Mouse (Mus musculus) embryonic fibroblast, embryonic 13.5 days (primary cell): ENCODE measurements around the gene Ctrl.

Experiments
- CTCF ChIP-seq: IDR thresholded peaks from 2 replicates; pipeline ENCODE4 v1.5.1; 2011; ENCODE audit warnings: mild to moderate bottlenecking, control low read depth, low read length, moderate library complexity, borderline replicate concordance; ENCODE audit not compliant: insufficient read depth
- POLR2A ChIP-seq: IDR thresholded peaks from 2 replicates; pipeline ENCODE4 v1.6.1; 2011; ENCODE audit warnings: low read depth, mild to moderate bottlenecking, control low read depth, low read length, moderate library complexity

DNA sequence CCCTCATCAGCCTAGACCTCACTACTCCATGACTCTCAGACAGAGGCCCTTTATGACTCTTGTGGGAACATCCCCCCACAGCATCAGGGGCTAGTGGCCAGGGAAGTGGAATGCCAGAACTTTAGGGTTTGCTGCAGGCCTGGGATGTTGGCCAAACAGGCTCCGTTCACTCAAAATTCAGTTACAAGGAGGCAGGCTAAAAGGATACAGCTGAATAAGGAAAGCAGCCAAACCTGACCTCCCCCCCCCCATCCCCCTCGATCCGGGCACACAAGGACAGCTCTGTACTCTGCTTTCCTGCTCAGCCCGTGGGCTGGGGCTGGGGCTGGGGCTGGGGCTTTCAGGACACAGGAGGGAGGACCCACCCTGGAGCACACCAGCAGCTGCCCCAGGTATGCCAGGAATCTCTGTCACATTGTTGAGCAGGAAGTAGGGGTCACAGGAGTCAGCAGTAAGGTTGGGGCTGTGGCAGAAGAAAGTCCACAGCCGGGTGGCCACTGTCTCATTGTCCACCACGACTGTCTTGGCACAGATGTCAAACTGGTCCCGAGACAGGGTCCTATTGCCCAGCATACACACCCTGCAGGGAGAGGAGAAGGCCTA is 17.5 kb upstream of the Ctrl start:
- TF ChIP-seq POLR2A (no peak), CTCF (no peak)
